ENCODE assay signal across 10 mouse cellular contexts in genomic region chr15:93916856-93917255, GRCm38 (mm10).
DNase-seq lines count a peak whose midpoint lies in the region; ATAC-seq lines count a peak whose summit lies in the region.
"Had no signal": no experiment of that assay in that cellular context is flagged by ENCODE, and none has a peak within 500 bp of the region (broad histone marks: within the 10 kb centered on the region; RNA-seq: fewer than 3 reads in every experiment).

No protein-coding gene starts in this region.

- H3K4me1 ChIP-seq in heart, embryonic 13.5 days, result peaks cover 39% of the 10 kb centered on the region
- H3K4me1 ChIP-seq in lung, embryonic 16.5 days (replicated peaks; ENCODE audit: control insufficient read depth, insufficient read depth, low read length), result peaks cover 6% of the 10 kb centered on the region; the same call in 1 of the 2 replicates
- H3K4me1 ChIP-seq in intestine, embryonic 16.5 days (ENCODE audit: control insufficient read depth, insufficient read depth, low read length), result peaks cover 9% of the 10 kb centered on the region
- H3K4me1 ChIP-seq in midbrain, embryonic 11.5 days (ENCODE audit: control insufficient read depth, insufficient read depth, low read length), result no peaks in the 10 kb centered on the region
- H3K4me1 ChIP-seq in forebrain, embryonic 11.5 days (replicated peaks; ENCODE audit: control insufficient read depth, insufficient read depth, low read length), result 0 out of 2 replicates have a peak, but pooled peaks cover 2% of the 10 kb centered on the region

- no peaks in the 10 kb centered on the region for H3K27me3 ChIP-seq in heart, embryonic 13.5 days (replicated peaks)
- H3K27me3 ChIP-seq in lung, embryonic 16.5 days (ENCODE audit: control insufficient read depth, insufficient read depth, low read depth, low read length), result no peaks in the 10 kb centered on the region
- H3K27me3 ChIP-seq in intestine, embryonic 16.5 days (replicated peaks; ENCODE audit: control insufficient read depth, insufficient read depth, low read length), result no peaks in the 10 kb centered on the region
- no peaks in the 10 kb centered on the region for H3K27me3 ChIP-seq in midbrain, embryonic 11.5 days (ENCODE audit: control insufficient read depth, insufficient read depth, low read length)
- H3K27me3 ChIP-seq in forebrain, embryonic 11.5 days (ENCODE audit: control insufficient read depth, insufficient read depth, low read length), result no peaks in the 10 kb centered on the region

- H3K9me3 ChIP-seq in heart, embryonic 13.5 days, result no peaks in the 10 kb centered on the region
- peaks cover 3% of the 10 kb centered on the region; the same call in 1 of the 2 replicates for H3K9me3 ChIP-seq in lung, embryonic 16.5 days (ENCODE audit: control insufficient read depth, low read length)
- no peaks in the 10 kb centered on the region for H3K9me3 ChIP-seq in intestine, embryonic 16.5 days (ENCODE audit: control insufficient read depth, low read length)
- H3K9me3 ChIP-seq in midbrain, embryonic 11.5 days (ENCODE audit: control insufficient read depth, low read length), result no peaks in the 10 kb centered on the region
- no peaks in the 10 kb centered on the region; the same call in 1 of the 2 replicates for H3K9me3 ChIP-seq in forebrain, embryonic 11.5 days (ENCODE audit: control insufficient read depth, low read length)

- intact Hi-C loops in heart, postnatal 25 days (cut with DNase I), result no loop called here

- H3K36me3 ChIP-seq in heart, embryonic 13.5 days, result no peaks in the 10 kb centered on the region
- no peaks in the 10 kb centered on the region for H3K36me3 ChIP-seq in lung, embryonic 16.5 days (ENCODE audit: control insufficient read depth, insufficient read depth, low read length)
- no peaks in the 10 kb centered on the region for H3K36me3 ChIP-seq in intestine, embryonic 16.5 days (ENCODE audit: control insufficient read depth, insufficient read depth, low read length)
- no peaks in the 10 kb centered on the region for H3K36me3 ChIP-seq in midbrain, embryonic 11.5 days (ENCODE audit: control insufficient read depth, insufficient read depth, low read length)
- no peaks in the 10 kb centered on the region for H3K36me3 ChIP-seq in forebrain, embryonic 11.5 days (ENCODE audit: control insufficient read depth, insufficient read depth, low read length)

- H3K4me3 ChIP-seq in heart, embryonic 13.5 days, result peak overlapping the region; percentile 32
- peak overlapping the region; percentile 18; the same call in 1 of the 2 replicates for H3K4me3 ChIP-seq in lung, embryonic 16.5 days (ENCODE audit: low read length)
- 0 out of 2 replicates have a peak overlapping the region, but pooled peaks have one; percentile 3 for H3K4me3 ChIP-seq in intestine, embryonic 16.5 days (ENCODE audit: low read length)
- H3K4me3 ChIP-seq in midbrain, embryonic 11.5 days (ENCODE audit: low read depth, low read length), result no peak overlapping the region
- no peak overlapping the region for H3K4me3 ChIP-seq in forebrain, embryonic 11.5 days (ENCODE audit: low read depth, low read length)

- H3K4me2 ChIP-seq in heart, embryonic 13.5 days, result peak overlapping the region; percentile 61
- H3K4me2 ChIP-seq in lung, embryonic 16.5 days (ENCODE audit: low read depth, low read length), result peak overlapping the region; percentile 41
- 0 out of 2 replicates have a peak overlapping the region, but pooled peaks have one; percentile 9 for H3K4me2 ChIP-seq in intestine, embryonic 16.5 days (ENCODE audit: low read depth, low read length)
- no peak overlapping the region for H3K4me2 ChIP-seq in midbrain, embryonic 11.5 days
- no peak overlapping the region for H3K4me2 ChIP-seq in forebrain, embryonic 11.5 days (ENCODE audit: low read depth, low read length, severe bottlenecking)

- 15% methylated on average over 3 of the region's 3 CpGs for WGBS in heart, embryonic 13.5 days
- WGBS in lung, embryonic 16.5 days, result 27% methylated on average over 3 of the region's 3 CpGs
- WGBS in intestine, embryonic 16.5 days, result 26% methylated on average over 3 of the region's 3 CpGs
- 67% methylated on average over 3 of the region's 3 CpGs for WGBS in midbrain, embryonic 11.5 days
- WGBS in forebrain, embryonic 11.5 days, result 51% methylated on average over 3 of the region's 3 CpGs

- H3K9ac ChIP-seq in heart, embryonic 13.5 days, result peak overlapping the region; percentile 58; the same call in 1 of the 2 replicates
- no peak overlapping the region for H3K9ac ChIP-seq in lung, embryonic 16.5 days (ENCODE audit: low read length)
- no peak overlapping the region for H3K9ac ChIP-seq in intestine, embryonic 16.5 days (ENCODE audit: low read depth, low read length)
- H3K9ac ChIP-seq in midbrain, embryonic 11.5 days (ENCODE audit: low read length), result no peak overlapping the region
- no peak overlapping the region for H3K9ac ChIP-seq in forebrain, embryonic 11.5 days (ENCODE audit: low read length)
- H3K9ac ChIP-seq: forebrain, postnatal 0 days had no signal

- no peak for ATAC-seq in heart, embryonic 13.5 days (ENCODE audit: extremely low read depth, insufficient number of reproducible peaks, low FRiP score, low TSS enrichment)
- peak; percentile 80 for ATAC-seq in lung, embryonic 16.5 days (ENCODE audit: low read depth)
- no peak for ATAC-seq in intestine, embryonic 16.5 days
- ATAC-seq in midbrain, embryonic 11.5 days (ENCODE audit: low FRiP score), result no peak
- ATAC-seq in forebrain, embryonic 11.5 days (replicated peaks; ENCODE audit: low FRiP score), result no peak
- ATAC-seq: forebrain, postnatal 0 days had no signal

- no peak for DNase-seq in heart, postnatal 25 days (ENCODE audit: low spot score)
- DNase-seq in lung, postnatal 10 days, result no peak
- peak; percentile 38 for DNase-seq in telencephalon, adult 2 months (ENCODE audit: low read depth, low spot score)
- no peak for DNase-seq in midbrain, embryonic 11.5 days (ENCODE audit: low spot score, missing footprints)
- no peak for DNase-seq in forebrain, embryonic 11.5 days (ENCODE audit: low spot score)
- DNase-seq: forebrain, postnatal 0 days; lung, postnatal 36 days had no signal

- peak overlapping the region; percentile 70 for H3K27ac ChIP-seq in heart, embryonic 13.5 days (replicated peaks)
- H3K27ac ChIP-seq in lung, embryonic 16.5 days (ENCODE audit: low read length), result peak overlapping the region; percentile 74
- peak overlapping the region; percentile 37; the same call in 1 of the 2 replicates for H3K27ac ChIP-seq in intestine, embryonic 16.5 days (ENCODE audit: low read length)
- no peak overlapping the region for H3K27ac ChIP-seq in midbrain, embryonic 11.5 days (ENCODE audit: low read depth, low read length)
- H3K27ac ChIP-seq in forebrain, embryonic 11.5 days (ENCODE audit: low read depth, low read length), result no peak overlapping the region

Comparison
In these comparisons a context has a peak if more than half of its experiments do, and no peak if none do; other contexts are left out.
1. H3K27ac ChIP-seq: peak in heart, embryonic 13.5 days (single experiment), lung, embryonic 16.5 days (single experiment) and intestine, embryonic 16.5 days (single experiment); none in midbrain, embryonic 11.5 days (single experiment) and forebrain, embryonic 11.5 days (single experiment).
2. H3K4me2 ChIP-seq: peak in heart, embryonic 13.5 days (single experiment), lung, embryonic 16.5 days (single experiment) and intestine, embryonic 16.5 days (single experiment); none in midbrain, embryonic 11.5 days (single experiment) and forebrain, embryonic 11.5 days (single experiment).
3. H3K4me3 ChIP-seq: peak in heart, embryonic 13.5 days (single experiment), lung, embryonic 16.5 days (single experiment) and intestine, embryonic 16.5 days (single experiment); none in midbrain, embryonic 11.5 days (single experiment) and forebrain, embryonic 11.5 days (single experiment).